Mouse (Mus musculus) liver, adult 2 months (tissue): ENCODE measurements around the gene Emc7. TPM values are rescaled to one million over a fixed set of nuclear protein-coding genes. Genes with fewer than 3 reads are reported as not detected.
"Not testable (repeated sequence)": the region's sequence is repeated elsewhere in the genome, so short reads cannot be mapped to it uniquely, and the experiment has no call there.

Experiments
- DNase-seq: peaks from one replicate; pipeline ENCODE4 v3.0.0-alpha.2; 2011; ENCODE audit warnings: low read depth, low spot score; ENCODE audit errors: extremely low read depth
- H3K27ac ChIP-seq: fragments of 200-500 bp; replicated peaks from 2 replicates; pipeline ENCODE4 v1.5.1; 2012; ENCODE audit warnings: low read depth, mild to moderate bottlenecking, control low read depth, inconsistent platforms, low read length; ENCODE audit not compliant: insufficient read depth
- H3K27me3 ChIP-seq: fragments of 200-500 bp; 2 replicates; pipeline ENCODE4 v1.6.1; 2012; ENCODE audit warnings: mild to moderate bottlenecking, moderate library complexity, low read length, inconsistent platforms; ENCODE audit not compliant: control insufficient read depth, insufficient read depth
- H3K36me3 ChIP-seq: fragments of 200-500 bp; 2 replicates; pipeline ENCODE4 v1.6.1; 2012; ENCODE audit warnings: low read length, inconsistent platforms; ENCODE audit not compliant: control insufficient read depth, insufficient read depth
- H3K4me1 ChIP-seq: fragments of 200-500 bp; 2 replicates; pipeline ENCODE4 v1.6.1; 2011; ENCODE audit warnings: low read length; ENCODE audit not compliant: control insufficient read depth, insufficient read depth
- H3K4me3 ChIP-seq: fragments of 200-500 bp; 2 replicates; pipeline ENCODE4 v1.5.1; 2011; ENCODE audit warnings: low read depth, mild to moderate bottlenecking, control low read depth, low read length, moderate library complexity; ENCODE audit not compliant: insufficient read depth
- H3K79me2 ChIP-seq: fragments of 200-500 bp; 2 replicates; pipeline ENCODE4 v1.6.1; 2012; ENCODE audit warnings: inconsistent platforms, mild to moderate bottlenecking, low read length, moderate library complexity; ENCODE audit not compliant: control insufficient read depth, insufficient read depth
- H3K9ac ChIP-seq: fragments of 200-500 bp; 2 replicates; pipeline ENCODE4 v1.6.1; 2012; ENCODE audit warnings: low read depth, mild to moderate bottlenecking, control low read depth, inconsistent platforms, low read length
- CTCF ChIP-seq: fragments of 200-500 bp; IDR thresholded peaks from 2 replicates; pipeline ENCODE4 v1.5.1; 2011; ENCODE audit warnings: low read depth, low read length, control low read depth
- POLR2A ChIP-seq: fragments of 200-500 bp; IDR thresholded peaks from 2 replicates; pipeline ENCODE4 v1.6.1; 2011; ENCODE audit warnings: low read length, control low read depth; ENCODE audit not compliant: insufficient read depth; ENCODE audit errors: extremely low read depth
- WGBS: fragments of 180-500 bp; shearing (Covaris S2); methylation state at CpG from one replicate; pipeline ENCODE4 v1.1.7; 2018; 5-methylcytosine and 5-hydroxymethylcytosine counted together
- polyA plus RNA-seq: library from polyadenylated mRNA; depleted of rRNA; stranded (reverse); fragments of >200 nt; gene quantifications from 2 replicates; pipeline ENCODE4 v1.2.3, GENCODE M21; 2012
- total RNA-seq: library from RNA; depleted of rRNA; stranded (reverse); fragments of >200 nt; gene quantifications from 2 replicates; pipeline ENCODE4 v1.2.3, GENCODE M21; 2014

The Emc7 gene
- total and polyA plus RNA-seq, 2 experiments: 8.0 to 19.9 TPM

- Histone ChIP-seq H3K9ac (no peak overlapping the region), H3K27ac (no peak overlapping the region; the same call in 1 of the 2 replicates), H3K4me3 (no peak overlapping the region), H3K79me2 (no peaks in the 10 kb centered on the region), H3K36me3 (no peaks in the 10 kb centered on the region), H3K27me3 (no peaks in the 10 kb centered on the region), H3K4me1 (peaks cover 3% of the 10 kb centered on the region; the same call in 1 of the 2 replicates)
- peak; percentile 51 for DNase-seq
- TF ChIP-seq CTCF: no peak
- no peak for TF ChIP-seq POLR2A
Measured at GRCm38 (mm10) chr2:112448510-112449059, 6.2 kb upstream of the Emc7 start.

GRCm38 (mm10) chr2:112449597-112450296, 5.0 kb upstream of the Emc7 start:
- 42% methylated on average over 4 of the region's 4 CpGs for WGBS
- Histone ChIP-seq H3K4me1 (peaks cover 6% of the 10 kb centered on the region; the same call in 1 of the 2 replicates), H3K79me2 (no peaks in the 10 kb centered on the region), H3K4me3 (no peak overlapping the region), H3K36me3 (no peaks in the 10 kb centered on the region), H3K9ac (no peak overlapping the region), H3K27me3 (no peaks in the 10 kb centered on the region), H3K27ac (no peak overlapping the region)
- TF ChIP-seq CTCF (no peak), POLR2A (no peak)
- no peak for DNase-seq

- not testable (repeated sequence) for H3K36me3 ChIP-seq, H3K27ac ChIP-seq, DNase-seq, H3K27me3 ChIP-seq, H3K9ac ChIP-seq, H3K4me3 ChIP-seq, H3K79me2 ChIP-seq, H3K4me1 ChIP-seq
Measured at GRCm38 (mm10) chr2:112452513-112452912, 2.3 kb upstream of the Emc7 start.

DNA sequence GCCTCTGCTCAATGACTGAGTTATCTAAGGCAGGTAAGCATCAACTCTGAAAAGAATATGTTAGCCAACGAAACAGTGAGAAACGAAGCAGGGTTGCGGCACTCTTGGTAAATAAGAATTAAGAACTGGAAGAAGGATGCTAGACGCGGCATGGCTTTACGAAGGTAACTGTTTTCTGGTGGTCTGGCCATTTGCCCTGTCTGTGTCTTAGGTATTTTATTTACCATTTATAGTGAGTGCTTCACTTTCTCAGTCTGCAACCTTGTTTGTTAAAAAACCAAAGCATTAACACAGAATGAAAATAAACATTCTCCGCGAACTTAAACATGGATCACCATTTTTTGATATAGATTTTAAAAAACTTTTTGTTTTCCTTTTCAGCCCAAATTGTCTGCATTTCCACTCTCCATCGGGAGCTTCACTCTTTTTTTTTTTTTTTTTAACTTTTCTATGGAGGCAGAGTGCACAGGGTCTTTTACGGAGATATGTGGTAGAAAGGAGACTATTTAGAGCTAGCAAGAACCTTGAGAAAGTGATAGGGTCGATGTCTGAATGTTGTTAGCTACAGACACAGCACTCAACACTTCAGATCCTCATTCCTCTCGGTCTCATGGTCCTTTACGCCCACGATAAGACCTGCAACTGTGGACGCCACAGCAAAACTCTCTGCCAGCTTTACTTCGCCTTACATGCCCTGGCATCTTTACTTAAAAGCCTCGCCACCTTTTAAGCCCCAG, 504 bp upstream of the Emc7 start:
- WGBS: 27% methylated on average over 17 of the region's 17 CpGs
- Histone ChIP-seq H3K79me2 (peaks cover 7% of the 10 kb centered on the region; the same call in 1 of the 2 replicates), H3K4me3 (peak overlapping the region; percentile 94)

GRCm38 (mm10) chr2:112460557-112460956, 5.8 kb downstream of the Emc7 start:
- Histone ChIP-seq H3K4me1 (peaks cover 2% of the 10 kb centered on the region; the same call in 1 of the 2 replicates), H3K9ac (no peak overlapping the region), H3K4me3 (no peak overlapping the region), H3K79me2 (peaks cover under 1% of the 10 kb centered on the region; the same call in 1 of the 2 replicates), H3K27me3 (no peaks in the 10 kb centered on the region), H3K36me3 (peaks cover 28% of the 10 kb centered on the region), H3K27ac (no peak overlapping the region)
- TF ChIP-seq CTCF: no peak
- no peak for TF ChIP-seq POLR2A
- 92% methylated on average over 3 of the region's 3 CpGs for WGBS
- DNase-seq: no peak

More for the DNA sequence above, 504 bp upstream of the Emc7 start:
- TF ChIP-seq CTCF (no peak), POLR2A (no peak)
- no peak for DNase-seq
- Histone ChIP-seq H3K27ac (peak overlapping the region; percentile 87), H3K27me3 (no peaks in the 10 kb centered on the region), H3K36me3 (no peaks in the 10 kb centered on the region), H3K9ac (peak overlapping the region; percentile 88), H3K4me1 (peaks cover 5% of the 10 kb centered on the region; the same call in 1 of the 2 replicates)
